Comparison of ENCODE assay signal across 17 mouse cellular contexts in the genomic region with DNA sequence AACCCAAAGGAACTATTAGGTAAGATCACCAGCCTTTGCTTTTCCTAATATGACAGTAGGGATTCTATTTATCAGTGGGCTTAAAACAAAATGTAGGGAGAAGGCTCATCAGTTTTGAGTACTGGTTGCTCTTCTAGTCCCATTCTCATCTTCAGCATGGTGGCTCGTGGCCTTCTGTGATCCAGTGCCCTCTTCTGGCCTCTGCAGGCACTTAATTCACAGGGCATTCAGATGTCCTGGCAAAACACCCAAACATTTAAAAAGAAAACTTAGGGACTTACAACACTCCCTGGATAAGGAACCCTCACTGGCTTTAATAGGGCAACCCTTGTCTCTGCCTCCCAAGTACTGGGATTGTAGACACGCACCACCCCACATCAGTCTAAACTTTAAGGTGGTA. TPM values are rescaled to one million over a fixed set of nuclear protein-coding genes. Genes with fewer than 3 reads are reported as not detected.
DNase-seq lines count a peak whose midpoint lies in the region; TF ChIP-seq lines count a peak whose summit lies in the region.
"Had no signal": no experiment of that assay in that cellular context is flagged by ENCODE, and none has a peak within 500 bp of the region (broad histone marks: within the 10 kb centered on the region; RNA-seq: fewer than 3 reads in every experiment).

No protein-coding gene starts in this region.

- H3K27ac ChIP-seq in liver, adult 2 months (replicated peaks; ENCODE audit: insufficient read depth, low read depth, low read length), result no peak overlapping the region
- no peak overlapping the region for H3K27ac ChIP-seq in cortical plate, adult 2 months (ENCODE audit: insufficient read depth, low read length)
- H3K27ac ChIP-seq: forebrain, embryonic 10.5 days had no signal

- DNase-seq in heart, adult 11 months, result peak; percentile 73
- no peak for DNase-seq in heart, postnatal 14 days
- peak; percentile 29 for DNase-seq in liver, adult 2 months (ENCODE audit: extremely low read depth, low read depth, low spot score)
- DNase-seq in liver (no peak), A20 (ENCODE audit: low read depth, low spot score) (peak; percentile 19)
- no peak for DNase-seq in right cerebral cortex, adult 2 months (ENCODE audit: low spot score in 2 of 2)
- DNase-seq in frontal cortex, postnatal 25 days (ENCODE audit: low spot score in 2 of 2), result no peak
- DNase-seq: adrenal gland, postnatal 10 days; cerebellum, adult 18-20 months; gastrocnemius, postnatal 25 days; lung, adult 18-20 months; lung, postnatal 4 days; thymus, postnatal 4 days had no signal

- no peaks in the 10 kb centered on the region for H3K27me3 ChIP-seq in liver, adult 2 months (ENCODE audit: control insufficient read depth, insufficient read depth, low read length)
- H3K27me3 ChIP-seq: heart, embryonic 12.5 days had no signal

- H3K36me3 ChIP-seq in liver, adult 2 months (ENCODE audit: control insufficient read depth, insufficient read depth, low read length), result 0 out of 2 replicates have a peak, but pooled peaks cover 3% of the 10 kb centered on the region
- H3K36me3 ChIP-seq: forebrain, embryonic 10.5 days; heart, embryonic 12.5 days had no signal

- 70% methylated on average over 2 of the region's 2 CpGs for WGBS in liver, adult 2 months

- intact Hi-C loops in heart, postnatal 14 days (cut with DNase I), result no loop called here

- no peak overlapping the region for H3K9ac ChIP-seq in liver, adult 2 months (ENCODE audit: low read depth, low read length)
- H3K9ac ChIP-seq: heart, embryonic 12.5 days had no signal

- no peak overlapping the region for H3K4me3 ChIP-seq in liver, adult 2 months (ENCODE audit: insufficient read depth, low read depth, low read length)
- no peak overlapping the region for H3K4me3 ChIP-seq in cortical plate, adult 2 months (ENCODE audit: insufficient read depth, low read length)
- H3K4me3 ChIP-seq: forebrain, embryonic 10.5 days; heart, embryonic 12.5 days had no signal

- H3K79me2 ChIP-seq in liver, adult 2 months (ENCODE audit: control insufficient read depth, insufficient read depth, low read length), result no peaks in the 10 kb centered on the region

- TF ChIP-seq POLR2A in liver, adult 2 months (IDR thresholded peaks at IDR 0.05; ENCODE audit: extremely low read depth, insufficient read depth, low read length), result no peak
- TF ChIP-seq POLR2A in cortical plate, adult 2 months (IDR thresholded peaks at IDR 0.05; ENCODE audit: extremely low read depth, insufficient read depth, low read length), result no peak

- TF ChIP-seq CTCF in liver, adult 2 months (IDR thresholded peaks at IDR 0.05; ENCODE audit: low read depth, low read length), result 0 out of 2 replicates have a peak, but pooled peaks have one; percentile 11
- 0 out of 2 replicates have a peak, but pooled peaks have one; percentile 3 for TF ChIP-seq CTCF in cortical plate, adult 2 months (IDR thresholded peaks at IDR 0.05; ENCODE audit: extremely low read depth, insufficient read depth, low read length)

- H3K4me1 ChIP-seq in liver, adult 2 months (ENCODE audit: control insufficient read depth, insufficient read depth, low read length), result peaks cover 6% of the 10 kb centered on the region
- H3K4me1 ChIP-seq in cortical plate, adult 2 months (ENCODE audit: control insufficient read depth, insufficient read depth, low read length), result no peaks in the 10 kb centered on the region
- H3K4me1 ChIP-seq: forebrain, embryonic 10.5 days had no signal

RNA-seq across cellular contexts. Expression of a gene that starts 13.2 kb away (rescaled TPM):
- total RNA-seq in heart, postnatal 14 days (2021), result 1 to 10 TPM; 8.6 to 9.3 TPM
- total RNA-seq in liver, adult 2 months (2014; rRNA removed), result 11.4 and 11.7 TPM in 2 replicates
- 8.1 and 10.9 TPM in 2 replicates for polyA plus RNA-seq in liver, adult 2 months (2012; rRNA removed)
- 21.6 and 22.2 TPM in 2 replicates for polyA plus RNA-seq in cortical plate, adult 2 months (2012; rRNA removed)

RNA-seq across cellular contexts. Expression of a gene that starts 13.2 kb away (rescaled TPM):
- total RNA-seq in heart, postnatal 14 days (2021), result under 1 TPM; 0.88 to 0.96 TPM
- 0.28 and 1.5 TPM in 2 replicates for total RNA-seq in liver, adult 2 months (2014; rRNA removed)
- 0.29 and 1.2 TPM in 2 replicates for polyA plus RNA-seq in liver, adult 2 months (2012; rRNA removed)
- polyA plus RNA-seq in cortical plate, adult 2 months (2012; rRNA removed), result 5.7 and 5.9 TPM in 2 replicates

RNA-seq across cellular contexts. Expression of a gene that starts 27.2 kb away (rescaled TPM):
- total RNA-seq in heart, postnatal 14 days (2021), result 1 to 10 TPM; 3.2 to 3.6 TPM
- total RNA-seq in liver, adult 2 months (2014; rRNA removed), result 0.18 TPM in 1 of 2 replicates, not detected in the other
- 0.11 and 0.15 TPM in 2 replicates for polyA plus RNA-seq in liver, adult 2 months (2012; rRNA removed)
- 1.4 and 1.9 TPM in 2 replicates for polyA plus RNA-seq in cortical plate, adult 2 months (2012; rRNA removed)
- total RNA-seq: G1E had no signal
- polyA plus RNA-seq: G1E had no signal

Comparison
In these comparisons a context has a peak if more than half of its experiments do, and no peak if none do; other contexts are left out.
1. DNase-seq: peak in heart, adult 11 months (single experiment), liver, adult 2 months (single experiment) and A20 (single experiment); none in heart, postnatal 14 days (0 of 2), liver (single experiment), right cerebral cortex, adult 2 months (0 of 2) and frontal cortex, postnatal 25 days (0 of 2).